Mouse (Mus musculus) hindbrain, embryonic 10.5 days (tissue): ENCODE data around the gene Vgll1. TPM values are rescaled to one million over a fixed set of nuclear protein-coding genes. Genes with fewer than 3 reads are reported as not detected.

Experiments
- DNase-seq: peaks from one replicate; pipeline ENCODE4 v3.0.0-alpha.2; 2017; ENCODE audit warnings: low spot score
- H3K27ac ChIP-seq: fragments of 300-500 bp; sonication (generic); 2 replicates; pipeline ENCODE4 v1.5.1; 2016; ENCODE audit warnings: mild to moderate bottlenecking, moderate library complexity
- H3K27me3 ChIP-seq: fragments of 300-500 bp; sonication (generic); 2 replicates; pipeline ENCODE4 v1.6.1; 2016; ENCODE audit warnings: mild to moderate bottlenecking; ENCODE audit not compliant: poor library complexity, insufficient read depth, severe bottlenecking
- H3K36me3 ChIP-seq: fragments of 300-500 bp; sonication (generic); 2 replicates; pipeline ENCODE4 v1.6.1; 2016; ENCODE audit warnings: mild to moderate bottlenecking, moderate library complexity
- H3K4me1 ChIP-seq: fragments of 300-500 bp; sonication (generic); replicated peaks from 2 replicates; pipeline ENCODE4 v1.6.1; 2016; ENCODE audit warnings: mild to moderate bottlenecking
- H3K4me3 ChIP-seq: fragments of 300-500 bp; sonication (generic); 2 replicates; pipeline ENCODE4 v1.5.1; 2016; ENCODE audit warnings: mild to moderate bottlenecking, moderate library complexity
- H3K9me3 ChIP-seq: fragments of 300-500 bp; sonication (generic); 2 replicates; pipeline ENCODE4 v1.6.1; 2016; ENCODE audit warnings: mild to moderate bottlenecking, moderate library complexity
- WGBS: fragments of 180-500 bp; shearing (Covaris S2); methylation state at CpG from one replicate; pipeline ENCODE4 v1.1.7; 2016; 5-methylcytosine and 5-hydroxymethylcytosine counted together
- polyA plus RNA-seq: library from polyadenylated mRNA; unstranded; fragments of >200 nt; fragmentation: Nextera tagmentation; extraction: Ambion mirVana; gene quantifications from 2 replicates; pipeline ENCODE4 v1.2.1, GENCODE M21; 2016

The Vgll1 gene
- polyA plus RNA-seq, 1 experiment from 2014 or later = 0.10 TPM

DNA sequence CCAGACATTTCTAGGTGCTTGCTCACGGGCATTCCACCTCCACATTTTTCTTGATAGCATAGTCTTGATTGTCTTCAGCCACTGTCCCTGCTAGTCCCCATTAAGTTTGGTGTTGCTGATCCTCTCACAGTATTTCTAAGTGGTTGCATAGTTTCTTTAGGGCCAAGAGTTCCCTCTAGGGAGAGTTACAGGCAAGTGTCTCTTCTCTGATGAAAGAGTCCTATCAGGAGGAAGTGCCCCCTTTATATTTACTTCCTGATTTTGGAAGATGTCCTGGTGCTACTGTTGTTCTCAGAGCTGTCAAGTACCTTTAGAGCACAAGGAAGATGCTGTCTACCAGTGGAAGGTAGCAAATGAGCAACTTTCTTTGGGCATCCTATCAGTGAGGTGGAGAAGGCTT, 65.6 kb downstream of the Vgll1 start:
- H3K27ac ChIP-seq = no peak overlapping the region
- no peaks in the 10 kb centered on the region for H3K36me3 ChIP-seq
- H3K4me1 ChIP-seq = no peaks in the 10 kb centered on the region
- no peaks in the 10 kb centered on the region for H3K9me3 ChIP-seq
- no peak for DNase-seq
- H3K4me3 ChIP-seq = no peak overlapping the region
- WGBS = 74% methylated on average over 1 of the region's 1 CpGs
- no peaks in the 10 kb centered on the region for H3K27me3 ChIP-seq

Other genes starting within 250 kb of the Vgll1 start
- gene Adgrg4, start 217.9 kb upstream of the Vgll1 start, polyA plus RNA-seq = not detected in 2 replicates
- not detected in 2 replicates for gene Brs3, start 45.0 kb upstream of the Vgll1 start, polyA plus RNA-seq
- 60.4 and 73.7 TPM in 2 replicates for gene Htatsf1, start 34.5 kb upstream of the Vgll1 start, polyA plus RNA-seq
- gene Cd40lg, start 124.0 kb downstream of the Vgll1 start, polyA plus RNA-seq = not detected in 2 replicates